Mouse (Mus musculus) liver, adult 2 months (tissue): ENCODE data around the gene Cux2.
A peak's percentile ranks its signal among the peaks of the same experiment; 100 is the strongest.

ENCODE experiments used
- CTCF ChIP-seq: fragments of 200-500 bp; IDR thresholded peaks from 2 replicates; pipeline ENCODE4 v1.5.1; 2011; ENCODE audit warnings: low read depth, low read length, control low read depth
- POLR2A ChIP-seq: fragments of 200-500 bp; IDR thresholded peaks from 2 replicates; pipeline ENCODE4 v1.6.1; 2011; ENCODE audit warnings: low read length, control low read depth; ENCODE audit not compliant: insufficient read depth; ENCODE audit errors: extremely low read depth

- TF ChIP-seq POLR2A (no peak), CTCF (peak; percentile 73)
Measured at GRCm38 (mm10) chr5:122050017-122050831, at the start of gene Cux2.
